Mouse (Mus musculus) C2C12 (cell line): ENCODE results near the gene Acot4.

Source experiments
- CEBPB ChIP-seq: IDR thresholded peaks from one replicate; pipeline ENCODE4 v1.6.1; 2011; ENCODE audit warnings: low read depth, mild to moderate bottlenecking, control low read depth, moderate library complexity
- CTCF ChIP-seq: IDR thresholded peaks from one replicate; pipeline ENCODE4 v1.5.1; 2011; ENCODE audit not compliant: control insufficient read depth, insufficient read depth, insufficient read length
- FOSL1 ChIP-seq: IDR thresholded peaks from one replicate; pipeline ENCODE4 v1.8.0; 2011; ENCODE audit warnings: mild to moderate bottlenecking, low read length; ENCODE audit not compliant: poor library complexity, insufficient read depth, severe bottlenecking
- MAX ChIP-seq: IDR thresholded peaks from one replicate; pipeline ENCODE4 v1.6.1; 2011; ENCODE audit warnings: mild to moderate bottlenecking, control low read depth
- MYOD1 ChIP-seq: IDR thresholded peaks from one replicate; pipeline ENCODE4 v1.6.1; 2011; ENCODE audit warnings: low read depth; ENCODE audit not compliant: control insufficient read depth, insufficient read length
- MYOG ChIP-seq: IDR thresholded peaks from one replicate; pipeline ENCODE4 v1.6.1; 2011; ENCODE audit not compliant: control insufficient read depth, insufficient read length; ENCODE audit errors: extremely low read depth
- USF1 ChIP-seq: IDR thresholded peaks from one replicate; pipeline ENCODE4 v1.6.1; 2011; ENCODE audit warnings: low read depth, mild to moderate bottlenecking, control low read depth, moderate library complexity

DNA sequence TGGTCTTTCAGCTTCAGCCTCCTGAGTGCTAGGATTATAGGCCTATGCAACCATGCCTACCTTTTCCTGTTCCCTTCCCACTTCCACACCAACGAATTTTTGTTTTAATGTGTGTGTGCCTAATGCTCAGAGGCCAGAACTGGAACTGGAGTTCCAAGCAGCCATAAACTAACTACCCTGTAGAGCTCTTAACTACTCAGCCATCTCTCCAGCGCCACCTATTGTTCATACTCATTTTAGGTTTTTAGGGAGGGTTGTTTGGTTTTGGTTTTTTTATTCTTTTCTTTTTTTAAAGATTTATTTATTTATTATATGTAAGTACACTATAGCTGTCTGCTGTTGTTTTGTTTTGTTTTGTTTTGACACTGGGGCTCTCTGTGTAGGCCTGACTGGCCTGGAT lies 22.8 kb downstream of the Acot4 start:
- TF ChIP-seq USF1, result no peak
- TF ChIP-seq CTCF, result no peak
- no peak for TF ChIP-seq MAX
- TF ChIP-seq MYOG, result no peak
- no peak for TF ChIP-seq FOSL1
- TF ChIP-seq MYOD1, result no peak
- no peak for TF ChIP-seq CEBPB
